ENCODE assay signal across 8 mouse cellular contexts in genomic region chr15:93274679-93275583, GRCm38 (mm10). TPM values are rescaled to one million over a fixed set of nuclear protein-coding genes. Genes with fewer than 3 reads are reported as not detected.
A peak's percentile ranks its signal among the peaks of the same experiment; 100 is the strongest.
DNase-seq lines count a peak whose midpoint lies in the region; ATAC-seq lines count a peak whose summit lies in the region.

Gene Gxylt1 (minus strand): TSS chr15:93275179.

- DNase-seq in adipocyte (ENCODE audit: low spot score): peak; percentile 98
- DNase-seq in embryo, embryonic 10 days (ENCODE audit: low spot score): peak; percentile 97
- peak; percentile 100 for DNase-seq in gastrocnemius, postnatal 10 days
- DNase-seq in induced T-regulatory cell, adult 2 months (ENCODE audit: low read depth): peak; percentile 97
- peak; percentile 97 to 99 for DNase-seq in left cerebral cortex, adult 9 months (ENCODE audit: low spot score in 2 of 2)
- peak; percentile 99 for DNase-seq in right cerebral cortex, postnatal 14 days
- DNase-seq in urinary bladder, postnatal 36 days (ENCODE audit: low spot score in 2 of 2): peak; percentile 100

- ATAC-seq in megakaryocyte progenitor cell, adult 5-6 weeks (replicated peaks; ENCODE audit: poor library complexity): peak; percentile 82

RNA-seq across cellular contexts. Expression of gene Gxylt1, which starts in this region (rescaled TPM):
- 1 to 10 TPM; 8.4 to 9.4 TPM for total RNA-seq in gastrocnemius, postnatal 10 days (2021)
- total RNA-seq in megakaryocyte progenitor cell, adult 5-6 weeks (2015): 24.4 and 26.4 TPM in 2 replicates
- total RNA-seq in megakaryocyte progenitor cell, adult 5-6 weeks (2017): 36.5 and 42.5 TPM in 2 replicates

Comparison
In these comparisons a context has a peak if more than half of its experiments do, and no peak if none do; other contexts are left out.
1. Peak in every context shown above with its lines: DNase-seq and ATAC-seq.